Mouse (Mus musculus) limb, embryonic 14.5 days (tissue): ENCODE data around the gene Pigb. TPM values are rescaled to one million over a fixed set of nuclear protein-coding genes. Genes with fewer than 3 reads are reported as not detected.

Experiments used
- ATAC-seq: fragments of 200-750 bp; cut with Nextera tagmentation; 2 replicates; pipeline ENCODE4 v1.8.0; 2017; ENCODE audit warnings: low read depth, moderate number of reproducible peaks, moderate TSS enrichment; ENCODE audit not compliant: low FRiP score
- DNase-seq: peaks from one replicate; pipeline ENCODE4 v3.0.0-alpha.2; 2015; ENCODE audit warnings: low spot score
- H3K27ac ChIP-seq: fragments of 300-500 bp; sonication (generic); replicated peaks from 2 replicates; pipeline ENCODE4 v1.5.1; 2014; ENCODE audit warnings: low read depth, mild to moderate bottlenecking, low read length, moderate library complexity, mixed read lengths
- H3K27me3 ChIP-seq: fragments of 300-500 bp; sonication (generic); 2 replicates; pipeline ENCODE4 v1.6.1; 2014; ENCODE audit warnings: low read length, mixed read lengths; ENCODE audit not compliant: control insufficient read depth, insufficient read depth
- H3K36me3 ChIP-seq: fragments of 300-500 bp; sonication (generic); 2 replicates; pipeline ENCODE4 v1.6.1; 2014; ENCODE audit warnings: mild to moderate bottlenecking, low read length, moderate library complexity, mixed read lengths; ENCODE audit not compliant: control insufficient read depth, insufficient read depth
- H3K4me1 ChIP-seq: fragments of 300-500 bp; sonication (generic); 2 replicates; pipeline ENCODE4 v1.6.1; 2014; ENCODE audit warnings: antibody characterized with exemption, low read length, mixed read lengths; ENCODE audit not compliant: control insufficient read depth, insufficient read depth
- H3K4me2 ChIP-seq: fragments of 300-500 bp; sonication (generic); replicated peaks from 2 replicates; pipeline ENCODE4 v1.6.1; 2014; ENCODE audit warnings: low read depth, mild to moderate bottlenecking, low read length, moderate library complexity; ENCODE audit not compliant: severe bottlenecking
- H3K4me3 ChIP-seq: fragments of 300-500 bp; sonication (generic); replicated peaks from 2 replicates; pipeline ENCODE4 v1.5.1; 2014; ENCODE audit warnings: low read length
- H3K9ac ChIP-seq: fragments of 300-500 bp; sonication (generic); 2 replicates; pipeline ENCODE4 v1.6.1; 2014; ENCODE audit warnings: mild to moderate bottlenecking, low read depth, low read length, moderate library complexity; ENCODE audit not compliant: severe bottlenecking
- H3K9me3 ChIP-seq: fragments of 300-500 bp; sonication (generic); 2 replicates; pipeline ENCODE4 v1.6.1; 2016; ENCODE audit warnings: low read length; ENCODE audit not compliant: control insufficient read depth
- POLR2A ChIP-seq: fragments of 200-500 bp; IDR thresholded peaks from 2 replicates; pipeline ENCODE4 v1.8.0; 2012; ENCODE audit warnings: inconsistent platforms, mild to moderate bottlenecking, moderate library complexity, borderline replicate concordance; ENCODE audit not compliant: insufficient read depth, insufficient read length; ENCODE audit errors: extremely low read depth
- WGBS: fragments of 180-500 bp; shearing (Covaris S2); extraction: QIAGEN DNeasy Blood & Tissue Kit; methylation state at CpG from one replicate; pipeline ENCODE4 v1.1.7; 2014; 5-methylcytosine and 5-hydroxymethylcytosine counted together
- polyA plus RNA-seq, 2 experiments: library from polyadenylated mRNA; depleted of rRNA in 1 of 2; stranded (reverse) in 1 of 2; unstranded in 1 of 2; fragments of >200 nt; fragmentation: Nextera tagmentation in 1 of 2; extraction: Ambion mirVana in 1 of 2; gene quantifications; 2 replicates each; pipeline versions ENCODE4 v1.2.1 to v1.2.3; 2012 to 2014

Gene Pigb
- polyA plus RNA-seq, 2 experiments: 15.2 to 20.8 TPM

- ATAC-seq: no peak
- H3K4me3 ChIP-seq: no peak overlapping the region
- peak overlapping the region; percentile 70; the same call in 1 of the 2 replicates for H3K9ac ChIP-seq
- DNase-seq: no peak
- peaks cover 14% of the 10 kb centered on the region for H3K4me1 ChIP-seq
- WGBS: 65% methylated on average over 10 of the region's 10 CpGs
- H3K27me3 ChIP-seq: no peaks in the 10 kb centered on the region
- H3K9me3 ChIP-seq: no peaks in the 10 kb centered on the region
- no peaks in the 10 kb centered on the region for H3K36me3 ChIP-seq
- peak overlapping the region; percentile 93 for H3K4me2 ChIP-seq
- no peak for TF ChIP-seq POLR2A
- no peak overlapping the region for H3K27ac ChIP-seq
These were observed 5.5 kb upstream of the Pigb start for GRCm38 (mm10) chr9:73045711-73046110.

GRCm38 (mm10) chr9:73045204-73045603 is 5.0 kb upstream of the Pigb start:
- Histone ChIP-seq H3K9ac (peak overlapping the region; percentile 70), H3K9me3 (no peaks in the 10 kb centered on the region), H3K4me3 (peak overlapping the region; percentile 48), H3K27ac (no peak overlapping the region), H3K4me1 (peaks cover 15% of the 10 kb centered on the region), H3K27me3 (no peaks in the 10 kb centered on the region), H3K36me3 (no peaks in the 10 kb centered on the region), H3K4me2 (peak overlapping the region; percentile 93)
- DNase-seq (no peak), ATAC-seq (no peak)
- 4% methylated on average over 7 of the region's 7 CpGs for WGBS
- no peak for TF ChIP-seq POLR2A

GRCm38 (mm10) chr9:73044146-73045079 is 4.2 kb upstream of the Pigb start, which contains the start of gene Rab27a:
Gene Rab27a, plus strand, starts transcription at chr9:73044854.
- H3K9me3 ChIP-seq: no peaks in the 10 kb centered on the region
- H3K27me3 ChIP-seq: no peaks in the 10 kb centered on the region
- 2% methylated on average over 41 of the region's 41 CpGs for WGBS
- peak within 1 kb of the TSS; percentile 93 for H3K4me2 ChIP-seq
- no peak for TF ChIP-seq POLR2A
- peak within 1 kb of the TSS; percentile 70 for H3K9ac ChIP-seq
- DNase-seq: peak; percentile 94
- no peak within 1 kb of the TSS for H3K27ac ChIP-seq
- peak within 1 kb of the TSS; percentile 48 for H3K4me3 ChIP-seq
- H3K4me1 ChIP-seq: peaks cover 12% of the 10 kb centered on the region
- no peaks in the 10 kb centered on the region for H3K36me3 ChIP-seq
- peak; percentile 44 for ATAC-seq

- Histone ChIP-seq H3K36me3 (peaks cover 10% of the 10 kb centered on the region), H3K9me3 (no peaks in the 10 kb centered on the region), H3K4me3 (peak overlapping the region; percentile 78), H3K9ac (peak overlapping the region; percentile 83), H3K27me3 (no peaks in the 10 kb centered on the region), H3K27ac (peak overlapping the region; percentile 72), H3K4me2 (peak overlapping the region; percentile 90), H3K4me1 (peaks cover 15% of the 10 kb centered on the region)
- under 1% methylated on average over 49 of the region's 49 CpGs for WGBS
- ATAC-seq: peak; percentile 86
- peak; percentile 93 for DNase-seq
- TF ChIP-seq POLR2A: peak; percentile 78; the same call in 1 of the 2 replicates
These were observed 794 bp downstream of the Pigb start for GRCm38 (mm10) chr9:73039222-73039945.

GRCm38 (mm10) chr9:73033406-73033805 is 6.8 kb downstream of the Pigb start:
- no peak overlapping the region for H3K4me3 ChIP-seq
- peaks cover 55% of the 10 kb centered on the region for H3K36me3 ChIP-seq
- no peaks in the 10 kb centered on the region for H3K27me3 ChIP-seq
- no peak for TF ChIP-seq POLR2A
- no peak overlapping the region for H3K4me2 ChIP-seq
- H3K9me3 ChIP-seq: no peaks in the 10 kb centered on the region
- H3K27ac ChIP-seq: no peak overlapping the region
- ATAC-seq (no peak), DNase-seq (no peak)
- no peak overlapping the region for H3K9ac ChIP-seq
- peaks cover 1% of the 10 kb centered on the region; the same call in 1 of the 2 replicates for H3K4me1 ChIP-seq
- 100% methylated on average over 1 of the region's 1 CpGs for WGBS
